In genomic region chr10:75056255-75056654, GRCm38 (mm10) we compare ENCODE assay signal across 12 mouse cellular contexts. TPM values are rescaled to one million over a fixed set of nuclear protein-coding genes. Genes with fewer than 3 reads are reported as not detected.
DNase-seq lines count a peak whose midpoint lies in the region; ATAC-seq and TF ChIP-seq lines count a peak whose summit lies in the region.
"Had no signal": no experiment of that assay in that cellular context is flagged by ENCODE, and none has a peak within 500 bp of the region (broad histone marks: within the 10 kb centered on the region; RNA-seq: fewer than 3 reads in every experiment).

No protein-coding gene starts in this region.

- 5% methylated on average over 4 of the region's 4 CpGs for WGBS in forebrain, postnatal 0 days
- 6% methylated on average over 4 of the region's 4 CpGs for WGBS in neural tube, embryonic 13.5 days

- intact Hi-C loops in gastrocnemius, adult 2 months (cut with DNase I), result no loop called here

- TF ChIP-seq CTCF in forebrain, postnatal 0 days (IDR thresholded peaks at IDR 0.05; ENCODE audit: low read depth), result no peak
- no peak for TF ChIP-seq CTCF in gastrocnemius, adult 2 months (IDR thresholded peaks at IDR 0.05)

- no peaks in the 10 kb centered on the region for H3K9me3 ChIP-seq in forebrain, postnatal 0 days (ENCODE audit: low read length)
- no peaks in the 10 kb centered on the region for H3K9me3 ChIP-seq in neural tube, embryonic 13.5 days
- H3K9me3 ChIP-seq: megakaryocyte, embryonic 14.5 days had no signal

- no peaks in the 10 kb centered on the region; the same call in 1 of the 2 replicates for H3K36me3 ChIP-seq in forebrain, postnatal 0 days (ENCODE audit: insufficient read depth)
- no peaks in the 10 kb centered on the region for H3K36me3 ChIP-seq in neural tube, embryonic 13.5 days

- H3K27ac ChIP-seq in forebrain, postnatal 0 days (ENCODE audit: low read depth, low read length), result no peak overlapping the region
- H3K27ac ChIP-seq in neural tube, embryonic 13.5 days (replicated peaks), result peak overlapping the region; percentile 72
- no peak overlapping the region for H3K27ac ChIP-seq in gastrocnemius, adult 2 months

- no peak overlapping the region for H3K4me3 ChIP-seq in forebrain, postnatal 0 days (ENCODE audit: low read depth, low read length)
- H3K4me3 ChIP-seq in neural tube, embryonic 13.5 days, result no peak overlapping the region
- no peak overlapping the region for H3K4me3 ChIP-seq in gastrocnemius, adult 2 months

- peak; percentile 40 to 60 for DNase-seq in layer of hippocampus, adult 18-20 months (ENCODE audit: low spot score in 2 of 2)
- no peak for DNase-seq in layer of hippocampus, postnatal 25 days (ENCODE audit: extremely low spot score in 1 of 2, low spot score in 1 of 2)
- peak; percentile 42 for DNase-seq in forebrain, postnatal 0 days
- peak; percentile 57 to 58 for DNase-seq in layer of hippocampus, postnatal 10 days (ENCODE audit: low spot score in 2 of 2)
- DNase-seq in urinary bladder, postnatal 14 days (ENCODE audit: low spot score), result no peak
- no peak for DNase-seq in gastrocnemius, adult 2 months
- DNase-seq: thymus, postnatal 36 days had no signal

- H3K4me2 ChIP-seq in forebrain, postnatal 0 days (ENCODE audit: low read depth), result no peak overlapping the region
- H3K4me2 ChIP-seq in neural tube, embryonic 13.5 days, result no peak overlapping the region

- no peaks in the 10 kb centered on the region for H3K27me3 ChIP-seq in forebrain, postnatal 0 days (ENCODE audit: insufficient read depth, low read length)
- no peaks in the 10 kb centered on the region for H3K27me3 ChIP-seq in neural tube, embryonic 13.5 days

- H3K4me1 ChIP-seq in forebrain, postnatal 0 days (ENCODE audit: insufficient read depth), result peaks cover 15% of the 10 kb centered on the region; the same call in 1 of the 2 replicates
- H3K4me1 ChIP-seq in neural tube, embryonic 13.5 days (replicated peaks), result peaks cover 43% of the 10 kb centered on the region

- peak; percentile 15 for ATAC-seq in forebrain, postnatal 0 days
- ATAC-seq in neural tube, embryonic 13.5 days (ENCODE audit: low read depth), result no peak

- H3K9ac ChIP-seq in forebrain, postnatal 0 days, result no peak overlapping the region
- H3K9ac ChIP-seq in neural tube, embryonic 13.5 days, result no peak overlapping the region

RNA-seq across cellular contexts. Expression of gene Bcr, which starts 4.1 kb away (rescaled TPM):
- 100 to 1,000 TPM; 132 to 133 TPM for total RNA-seq in layer of hippocampus, adult 18-20 months (2021)
- total RNA-seq in layer of hippocampus, postnatal 25 days (2021), result 100 to 1,000 TPM; 107 to 109 TPM
- 44.9 and 49.6 TPM in 2 replicates for total RNA-seq in forebrain, postnatal 0 days (2014; rRNA removed)
- polyA plus RNA-seq in forebrain, postnatal 0 days (2015; fragmentation: Nextera tagmentation; extraction: Ambion mirVana), result 6.9 and 10.1 TPM in 2 replicates
- total RNA-seq in layer of hippocampus, postnatal 10 days (2021), result 10 to 100 TPM; 71.2 to 76.3 TPM
- 14.5 and 16.8 TPM in 2 replicates for polyA plus RNA-seq in neural tube, embryonic 13.5 days (2015; fragmentation: Nextera tagmentation; extraction: Ambion mirVana)
- 1 to 10 TPM; 4.1 to 5.1 TPM for total RNA-seq in gastrocnemius, adult 2 months (2021)

RNA-seq across cellular contexts. Expression of gene Rab36, which starts 19.4 kb away (rescaled TPM):
- 10 to 100 TPM; 28.6 to 30.5 TPM for total RNA-seq in layer of hippocampus, adult 18-20 months (2021)
- total RNA-seq in layer of hippocampus, postnatal 25 days (2021), result 10 to 100 TPM; 26.1 to 35.8 TPM
- total RNA-seq in forebrain, postnatal 0 days (2014; rRNA removed), result 20.1 and 24.4 TPM in 2 replicates
- polyA plus RNA-seq in forebrain, postnatal 0 days (2015; fragmentation: Nextera tagmentation; extraction: Ambion mirVana), result 17.9 and 26.8 TPM in 2 replicates
- total RNA-seq in layer of hippocampus, postnatal 10 days (2021), result 10 to 100 TPM; 31.4 to 40.3 TPM
- 12.3 TPM in 2 replicates for polyA plus RNA-seq in neural tube, embryonic 13.5 days (2015; fragmentation: Nextera tagmentation; extraction: Ambion mirVana)
- total RNA-seq in gastrocnemius, adult 2 months (2021), result under 1 TPM; 0.47 to 0.59 TPM

RNA-seq across cellular contexts. Expression of gene Rsph14, which starts 23.9 kb away (rescaled TPM):
- under 1 TPM; 0.68 to 0.87 TPM for total RNA-seq in layer of hippocampus, adult 18-20 months (2021)
- total RNA-seq in layer of hippocampus, postnatal 25 days (2021), result under 1 TPM; 0.27 to 0.31 TPM
- total RNA-seq in forebrain, postnatal 0 days (2014; rRNA removed), result 0.23 and 0.24 TPM in 2 replicates
- polyA plus RNA-seq in forebrain, postnatal 0 days (2015; fragmentation: Nextera tagmentation; extraction: Ambion mirVana), result 0.90 and 1.1 TPM in 2 replicates
- 1 to 10 TPM in 1 of 2 experiments, under 1 TPM in 1; 0.50 to 1.1 TPM for total RNA-seq in layer of hippocampus, postnatal 10 days (2021)
- 0.35 TPM in 1 of 2 replicates, not detected in the other for polyA plus RNA-seq in neural tube, embryonic 13.5 days (2015; fragmentation: Nextera tagmentation; extraction: Ambion mirVana)
- not detected for total RNA-seq in gastrocnemius, adult 2 months (2021)
- total RNA-seq: gastrocnemius, adult 8-10 months had no signal
- polyA plus RNA-seq: heart, postnatal 0 days; small intestine, adult 2 months had no signal

Comparison
In these comparisons a context has a peak if more than half of its experiments do, and no peak if none do; other contexts are left out.
1. DNase-seq: peak in layer of hippocampus, adult 18-20 months (2 of 2), forebrain, postnatal 0 days (single experiment) and layer of hippocampus, postnatal 10 days (2 of 2); none in layer of hippocampus, postnatal 25 days (0 of 2), urinary bladder, postnatal 14 days (single experiment) and gastrocnemius, adult 2 months (single experiment).
2. RNA of gene Rab36, which starts 19.4 kb away (total RNA-seq): 31.4 to 40.3 TPM in layer of hippocampus, postnatal 10 days, 26.1 to 35.8 TPM in layer of hippocampus, postnatal 25 days, 28.6 to 30.5 TPM in layer of hippocampus, adult 18-20 months and 20.1 to 24.4 TPM in forebrain, postnatal 0 days; 0.47 to 0.59 TPM in gastrocnemius, adult 2 months; every median in the first group is over 10 times any median in the second.